Mouse (Mus musculus): ENCODE data around the gene Ttc33. TPM values are rescaled to one million over a fixed set of nuclear protein-coding genes. Genes with fewer than 3 reads are reported as not detected.

Gene Ttc33
- polyA plus RNA-seq, 1 experiment, result 3.0 TPM

DNA sequence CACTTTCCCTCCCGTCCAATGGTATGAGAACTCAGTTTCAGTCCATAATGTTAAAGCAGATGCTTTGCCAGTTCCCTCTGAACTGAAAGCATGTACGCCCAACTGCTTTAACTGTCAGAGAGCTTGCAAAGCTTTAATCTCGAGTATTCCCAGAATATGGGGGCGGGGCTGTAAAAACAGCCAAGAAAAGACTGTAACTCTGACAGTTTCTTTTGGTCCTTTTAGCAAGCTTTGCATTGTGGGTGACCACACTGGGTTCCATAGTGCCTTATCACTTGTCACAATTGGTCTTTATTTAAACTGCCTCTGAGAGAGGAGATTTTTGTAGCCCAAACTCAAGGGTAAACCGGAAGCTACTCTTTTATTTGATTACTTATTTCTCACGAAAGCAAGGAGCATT is 54.6 kb downstream of the Ttc33 start:
- WGBS, result 20% methylated on average over 6 of the region's 6 CpGs

DNA sequence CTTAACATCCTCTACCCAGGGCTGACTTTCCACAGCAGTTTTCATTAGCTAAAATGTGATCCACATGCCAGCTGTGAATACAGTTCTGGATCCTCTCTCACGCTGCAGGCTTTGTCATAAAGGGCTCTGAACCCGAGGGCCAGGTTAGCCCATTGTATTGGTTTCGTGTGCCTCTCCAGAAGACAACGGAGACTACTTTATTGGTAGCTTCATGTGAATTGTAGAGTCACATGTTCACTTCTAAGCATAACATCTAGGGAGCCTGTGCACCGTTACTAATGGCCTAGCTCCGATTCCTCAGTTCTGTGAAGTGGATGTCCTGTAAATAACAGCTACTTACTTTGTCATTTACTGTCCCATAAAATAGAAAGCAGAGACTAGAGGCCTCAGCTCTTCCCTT is 55.0 kb downstream of the Ttc33 start:
- peaks cover 9% of the 10 kb centered on the region; the same call in 1 of the 2 replicates for H3K4me1 ChIP-seq (ENCODE audit: control insufficient read depth, insufficient read depth, insufficient read length)
- peak overlapping the region; percentile 24; the same call in 1 of the 2 replicates for H3K4me3 ChIP-seq (ENCODE audit: extremely low read depth, insufficient read depth, insufficient read length)
- no peak for TF ChIP-seq POLR2A (IDR thresholded peaks at IDR 0.05; ENCODE audit: low read depth, low read length)
- no peak for TF ChIP-seq CTCF (IDR thresholded peaks at IDR 0.05; ENCODE audit: extremely low read depth, insufficient read depth, insufficient read length, insufficient replicate concordance)

More for the DNA sequence above, 54.6 kb downstream of the Ttc33 start:
- Histone ChIP-seq H3K27ac (ENCODE audit: insufficient read depth, low read length) (no peak overlapping the region; the same call in none of the 2 replicates), H3K4me3 (ENCODE audit: extremely low read depth, insufficient read depth, insufficient read length) (peak overlapping the region; percentile 14; the same call in 1 of the 2 replicates), H3K27me3 (ENCODE audit: control insufficient read depth, insufficient read depth, low read length) (no peaks in the 10 kb centered on the region), H3K4me1 (ENCODE audit: control insufficient read depth, insufficient read depth, insufficient read length) (peaks cover 9% of the 10 kb centered on the region; the same call in 1 of the 2 replicates), H3K36me3 (ENCODE audit: control insufficient read depth, insufficient read depth, low read length) (peaks cover 4% of the 10 kb centered on the region; the same call in 1 of the 2 replicates)
- TF ChIP-seq POLR2A (IDR thresholded peaks at IDR 0.05; ENCODE audit: low read depth, low read length) (no peak), CTCF (IDR thresholded peaks at IDR 0.05; ENCODE audit: extremely low read depth, insufficient read depth, insufficient read length, insufficient replicate concordance) (no peak)
- no peak for DNase-seq (ENCODE audit: low read depth in 1 of 2, low spot score in 2 of 2)

DNA sequence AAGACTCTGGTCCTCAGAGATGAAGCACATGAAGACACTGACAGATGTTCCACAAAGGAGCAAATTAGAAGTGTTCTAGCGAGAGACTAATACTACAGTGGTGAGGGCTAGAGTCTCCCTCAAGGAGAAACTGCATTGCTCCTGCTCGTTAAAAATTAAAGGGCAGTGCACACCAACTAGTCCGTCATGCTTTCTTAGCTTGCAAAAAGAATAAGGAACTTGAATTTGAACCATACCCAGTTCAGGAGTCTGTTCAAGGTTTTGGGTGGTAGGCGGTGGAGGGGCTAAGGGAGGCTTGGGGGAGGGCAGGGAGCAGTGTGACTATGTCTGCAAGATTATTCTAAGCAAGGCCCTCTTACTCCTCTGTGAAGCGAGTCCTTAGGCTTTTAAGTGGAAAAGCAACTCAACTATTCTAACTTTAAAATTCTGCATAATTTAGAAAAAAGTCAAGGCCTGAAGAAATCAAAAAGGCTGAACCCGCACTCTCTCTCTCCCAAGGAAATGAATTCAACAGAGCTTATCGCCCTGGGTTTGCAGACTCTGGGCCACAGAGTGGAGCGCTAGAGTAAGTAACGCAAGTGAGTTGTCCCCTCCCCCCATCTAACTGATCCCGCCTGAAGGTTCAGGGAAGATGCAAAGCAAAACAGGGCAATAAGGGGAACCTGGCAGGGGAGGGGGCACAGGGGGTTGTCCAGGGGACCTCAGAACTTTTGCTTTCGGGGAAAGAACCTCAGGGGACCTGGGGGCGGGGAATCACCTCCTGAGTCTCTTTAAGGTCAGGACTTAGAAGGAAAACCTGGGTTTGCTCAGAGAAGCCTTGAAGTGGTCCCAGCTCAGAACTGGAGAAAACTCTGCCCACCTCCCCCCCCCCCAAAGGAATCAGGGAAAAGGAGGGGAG is 56.2 kb downstream of the Ttc33 start:
- Histone ChIP-seq H3K36me3 (ENCODE audit: control insufficient read depth, insufficient read depth, low read length) (no peaks in the 10 kb centered on the region), H3K4me1 (ENCODE audit: control insufficient read depth, insufficient read depth, insufficient read length) (peaks cover 9% of the 10 kb centered on the region; the same call in 1 of the 2 replicates), H3K27ac (ENCODE audit: insufficient read depth, low read length) (peak overlapping the region; percentile 41), H3K4me3 (ENCODE audit: extremely low read depth, insufficient read depth, insufficient read length) (peak overlapping the region; percentile 83), H3K27me3 (ENCODE audit: control insufficient read depth, insufficient read depth, low read length) (no peaks in the 10 kb centered on the region)
- no peak; the same call in 1 of the 2 replicates for TF ChIP-seq CTCF (IDR thresholded peaks at IDR 0.05; ENCODE audit: extremely low read depth, insufficient read depth, insufficient read length, insufficient replicate concordance)
- TF ChIP-seq POLR2A (IDR thresholded peaks at IDR 0.05; ENCODE audit: low read depth, low read length), result no peak
- WGBS, result 9% methylated on average over 12 of the region's 12 CpGs
- DNase-seq (ENCODE audit: low read depth in 1 of 2, low spot score in 2 of 2), result peak in 1 of 2 experiments; percentile 33

More for the DNA sequence above, 55.0 kb downstream of the Ttc33 start:
- Histone ChIP-seq H3K27ac (ENCODE audit: insufficient read depth, low read length) (peak overlapping the region; percentile 33), H3K36me3 (ENCODE audit: control insufficient read depth, insufficient read depth, low read length) (peaks cover 2% of the 10 kb centered on the region; the same call in 1 of the 2 replicates), H3K27me3 (ENCODE audit: control insufficient read depth, insufficient read depth, low read length) (no peaks in the 10 kb centered on the region)
- DNase-seq (ENCODE audit: low read depth in 1 of 2, low spot score in 2 of 2), result no peak
- 44% methylated on average over 6 of the region's 6 CpGs for WGBS

DNA sequence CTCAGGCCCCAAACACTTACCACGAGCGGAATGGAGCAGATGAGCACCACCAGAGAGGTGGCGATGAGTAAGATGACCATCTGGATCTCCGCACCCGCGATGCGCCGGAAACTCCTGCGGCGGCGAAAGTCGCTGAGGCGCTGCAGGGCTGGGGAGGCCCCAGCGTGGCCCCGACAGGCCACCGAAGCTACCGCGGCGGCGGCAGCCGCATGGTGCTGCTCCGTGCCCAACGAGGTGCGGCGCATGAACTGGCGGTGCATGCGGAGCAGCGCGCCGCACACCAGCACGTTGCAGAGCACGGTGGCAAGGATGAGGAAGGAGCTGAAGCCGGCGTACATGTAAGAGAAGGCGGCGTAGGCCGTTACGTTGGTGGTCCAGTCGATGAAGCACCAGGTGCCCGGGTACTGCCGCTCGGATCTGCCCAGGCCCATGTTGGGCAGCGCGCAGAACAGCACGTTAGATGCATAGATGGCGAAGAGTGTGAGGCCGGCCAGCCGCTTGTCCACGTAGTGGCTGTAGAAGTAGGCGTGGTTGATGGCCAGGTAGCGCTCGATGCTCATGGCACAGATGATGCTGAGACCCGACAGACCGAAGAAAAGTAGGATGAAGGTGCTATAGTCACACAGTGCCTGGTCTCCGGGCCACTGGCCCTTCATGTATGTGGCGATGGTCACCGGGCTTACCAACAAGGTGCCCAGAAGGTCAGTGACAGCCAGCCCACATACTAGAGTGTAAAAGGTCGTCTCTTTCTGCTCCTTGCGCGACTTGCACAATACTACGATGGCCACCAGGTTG is 57.1 kb downstream of the Ttc33 start:
- TF ChIP-seq CTCF (IDR thresholded peaks at IDR 0.05; ENCODE audit: extremely low read depth, insufficient read depth, insufficient read length, insufficient replicate concordance) (no peak), POLR2A (IDR thresholded peaks at IDR 0.05; ENCODE audit: low read depth, low read length) (no peak)
- H3K36me3 ChIP-seq (ENCODE audit: control insufficient read depth, insufficient read depth, low read length), result no peaks in the 10 kb centered on the region
- H3K4me1 ChIP-seq (ENCODE audit: control insufficient read depth, insufficient read depth, insufficient read length), result peaks cover 9% of the 10 kb centered on the region; the same call in 1 of the 2 replicates
- peak overlapping the region; percentile 83 for H3K4me3 ChIP-seq (ENCODE audit: extremely low read depth, insufficient read depth, insufficient read length)
- no peak for DNase-seq (ENCODE audit: low read depth in 1 of 2, low spot score in 2 of 2)
- no peaks in the 10 kb centered on the region for H3K27me3 ChIP-seq (ENCODE audit: control insufficient read depth, insufficient read depth, low read length)
- H3K27ac ChIP-seq (ENCODE audit: insufficient read depth, low read length), result peak overlapping the region; percentile 41
- WGBS, result 3% methylated on average over 61 of the region's 61 CpGs

DNA sequence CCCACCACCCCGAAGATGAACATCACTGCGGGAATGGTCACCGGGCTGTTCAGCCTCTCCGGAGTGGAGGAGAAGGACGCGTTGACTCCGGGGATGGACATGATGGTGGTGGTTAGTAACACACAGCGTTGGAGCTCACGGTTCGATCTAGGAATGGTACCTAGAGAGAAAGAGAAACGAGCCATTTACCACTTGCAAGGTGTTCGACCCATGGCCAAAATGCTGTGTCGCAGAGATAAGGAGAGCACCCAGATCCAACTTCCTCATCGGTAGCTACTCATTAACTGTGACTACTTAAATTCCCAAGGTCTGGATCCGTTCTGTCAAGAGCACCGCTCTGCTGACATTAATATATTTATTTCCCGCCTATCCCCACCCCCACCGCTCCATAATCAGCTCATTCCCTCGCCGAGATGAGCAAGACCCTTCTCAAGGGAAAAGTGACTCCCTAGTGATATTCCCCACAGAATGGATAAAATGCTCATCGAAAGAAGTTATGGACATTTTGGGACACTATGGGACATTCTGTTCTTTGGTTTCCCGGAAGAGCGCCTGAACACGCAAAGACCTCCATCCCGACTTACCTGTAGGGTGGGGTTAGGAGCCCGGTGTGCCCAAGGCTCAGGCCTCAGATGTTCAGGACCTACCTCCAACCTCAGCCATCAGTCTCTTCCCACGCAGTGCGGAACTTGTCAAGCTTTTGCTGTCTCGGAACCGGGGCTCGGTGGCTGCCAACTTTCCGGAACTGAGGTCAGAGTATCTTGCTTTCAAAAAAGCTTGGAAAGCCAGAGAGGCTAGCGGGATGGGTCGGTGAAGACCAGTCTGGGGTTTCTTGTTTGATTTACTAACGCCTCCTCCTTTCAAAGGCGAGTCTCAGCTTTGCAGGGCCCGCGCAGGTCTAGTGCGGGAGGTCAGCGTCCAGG is 58.0 kb downstream of the Ttc33 start:
- WGBS, result 3% methylated on average over 40 of the region's 40 CpGs
- peak overlapping the region; percentile 83 for H3K27ac ChIP-seq (ENCODE audit: insufficient read depth, low read length)
- TF ChIP-seq CTCF (IDR thresholded peaks at IDR 0.05; ENCODE audit: extremely low read depth, insufficient read depth, insufficient read length, insufficient replicate concordance) (no peak), POLR2A (IDR thresholded peaks at IDR 0.05; ENCODE audit: low read depth, low read length) (no peak)
- H3K36me3 ChIP-seq (ENCODE audit: control insufficient read depth, insufficient read depth, low read length), result no peaks in the 10 kb centered on the region
- peak overlapping the region; percentile 83 for H3K4me3 ChIP-seq (ENCODE audit: extremely low read depth, insufficient read depth, insufficient read length)
- peak in 1 of 2 experiments; percentile 33 for DNase-seq (ENCODE audit: low read depth in 1 of 2, low spot score in 2 of 2)
- no peaks in the 10 kb centered on the region for H3K27me3 ChIP-seq (ENCODE audit: control insufficient read depth, insufficient read depth, low read length)
- H3K4me1 ChIP-seq (ENCODE audit: control insufficient read depth, insufficient read depth, insufficient read length), result peaks cover 9% of the 10 kb centered on the region; the same call in 1 of the 2 replicates

Measured in spleen, adult 2 months (tissue).